Mouse (Mus musculus) cerebellum, adult 2 months (tissue): ENCODE data around the gene Pgam1. TPM values are rescaled to one million over a fixed set of nuclear protein-coding genes. Genes with fewer than 3 reads are reported as not detected.
"Not testable (repeated sequence)": the region's sequence is repeated elsewhere in the genome, so short reads cannot be mapped to it uniquely, and the experiment has no call there.

Source experiments
- DNase-seq, 2 experiments: peaks; one replicate each; pipeline ENCODE4 v3.0.0; 2021
- H3K27ac ChIP-seq: fragments of 200-500 bp; 2 replicates; pipeline ENCODE4 v1.5.1; 2012; ENCODE audit warnings: low read length, control low read depth, inconsistent platforms; ENCODE audit not compliant: insufficient read depth
- H3K27me3 ChIP-seq: fragments of 200-500 bp; 2 replicates; pipeline ENCODE4 v1.6.1; 2012; ENCODE audit warnings: inconsistent platforms, mild to moderate bottlenecking, low read length, moderate library complexity; ENCODE audit not compliant: control insufficient read depth, insufficient read depth
- H3K4me1 ChIP-seq: fragments of 200-500 bp; 2 replicates; pipeline ENCODE4 v1.6.1; 2011; ENCODE audit warnings: low read length; ENCODE audit not compliant: control insufficient read depth, insufficient read depth
- H3K4me3 ChIP-seq: fragments of 200-500 bp; replicated peaks from 2 replicates; pipeline ENCODE3; 2011; ENCODE audit warnings: mild to moderate bottlenecking, low read depth, low read length, control low read depth; ENCODE audit not compliant: insufficient read depth
- CTCF ChIP-seq: fragments of 200-500 bp; IDR thresholded peaks from 2 replicates; pipeline ENCODE4 v1.5.1; 2011; ENCODE audit warnings: low read depth, mild to moderate bottlenecking, control low read depth, low read length, moderate library complexity, borderline replicate concordance; ENCODE audit not compliant: insufficient read depth
- POLR2A ChIP-seq: fragments of 200-500 bp; IDR thresholded peaks from 2 replicates; pipeline ENCODE4 v1.6.1; 2011; ENCODE audit warnings: low read length, control low read depth, borderline replicate concordance; ENCODE audit not compliant: insufficient read depth
- whole genome bisulfite sequencing: fragments of 180-500 bp; shearing (Covaris S2); methylation state at CpG from one replicate; pipeline ENCODE4 v1.1.7; 2018; 5-methylcytosine and 5-hydroxymethylcytosine counted together
- polyA plus RNA-seq: library from polyadenylated mRNA; depleted of rRNA; stranded (reverse); fragments of >200 nt; gene quantifications from 2 replicates; pipeline ENCODE4 v1.2.3, GENCODE M21; 2012; rRNA removed

Pgam1 gene
- polyA plus RNA-seq: 858 and 879 TPM in 2 replicates

- Histone ChIP-seq H3K27ac (peak within 1 kb of the TSS; percentile 90), H3K4me1 (peaks cover 4% of the 10 kb centered on the region; the same call in 1 of the 2 replicates), H3K4me3 (peak within 1 kb of the TSS; percentile 100), H3K27me3 (no peaks in the 10 kb centered on the region)
- TF ChIP-seq CTCF (no peak), POLR2A (peak; percentile 89)
- WGBS: 3% methylated on average over 54 of the region's 54 CpGs
- DNase-seq: peak; percentile 97
Observed at GRCm38 (mm10) chr19:41911178-41912073, at the start of gene Pgam1. Gene Pgam1, plus strand, starts transcription at chr19:41911923.

DNA sequence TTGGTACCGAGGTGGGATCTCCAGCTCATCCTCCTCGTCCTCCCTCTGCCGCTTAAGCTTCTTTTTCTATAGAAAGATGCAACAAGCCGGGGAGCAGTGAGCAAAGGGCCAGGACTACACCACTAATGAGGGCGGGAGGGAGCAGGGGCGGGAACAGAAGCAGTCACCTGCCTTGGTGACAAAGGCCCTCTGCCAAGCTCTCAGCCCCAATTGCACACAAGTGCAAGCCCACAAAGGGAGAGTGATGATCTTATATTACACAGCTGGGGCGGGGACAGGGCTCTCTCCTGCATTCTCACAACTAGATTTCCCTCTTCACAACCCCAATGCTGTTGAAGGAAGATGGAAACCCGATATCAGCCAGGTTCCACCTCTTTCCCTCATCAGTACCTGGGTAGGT lies 45.0 kb upstream of the Pgam1 start:
- Histone ChIP-seq H3K4me3 (no peak overlapping the region), H3K27ac (no peak overlapping the region), H3K27me3 (no peaks in the 10 kb centered on the region), H3K4me1 (no peaks in the 10 kb centered on the region)
- no peak for DNase-seq
- WGBS: 93% methylated on average over 8 of the region's 8 CpGs
- no peak for TF ChIP-seq CTCF
- TF ChIP-seq POLR2A: no peak

DNA sequence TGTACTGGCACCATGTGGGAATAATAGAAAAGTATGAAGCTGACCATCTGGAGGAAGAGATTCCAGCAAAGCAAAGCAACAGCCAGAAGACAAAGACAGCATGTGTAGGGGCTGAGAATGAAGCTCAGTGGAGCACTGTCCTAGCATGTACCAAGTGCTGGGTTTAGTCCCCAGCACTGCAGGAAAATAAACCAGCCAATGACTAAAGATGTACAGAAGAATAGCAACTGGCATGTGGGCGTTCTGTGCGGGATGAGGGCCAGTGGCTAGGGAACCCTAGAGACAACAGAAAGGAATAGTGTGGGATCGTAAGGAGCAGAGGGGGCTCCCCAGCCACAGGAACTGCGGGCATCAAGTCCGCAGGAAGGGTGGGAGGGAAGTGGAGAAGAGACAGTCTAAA lies 42.4 kb upstream of the Pgam1 start:
- H3K27ac ChIP-seq: no peak overlapping the region
- H3K27me3 ChIP-seq: no peaks in the 10 kb centered on the region
- H3K4me3 ChIP-seq: no peak overlapping the region
- no peaks in the 10 kb centered on the region for H3K4me1 ChIP-seq
- TF ChIP-seq CTCF (no peak), POLR2A (no peak)
- no peak for DNase-seq
- WGBS: 86% methylated on average over 5 of the region's 5 CpGs

DNA sequence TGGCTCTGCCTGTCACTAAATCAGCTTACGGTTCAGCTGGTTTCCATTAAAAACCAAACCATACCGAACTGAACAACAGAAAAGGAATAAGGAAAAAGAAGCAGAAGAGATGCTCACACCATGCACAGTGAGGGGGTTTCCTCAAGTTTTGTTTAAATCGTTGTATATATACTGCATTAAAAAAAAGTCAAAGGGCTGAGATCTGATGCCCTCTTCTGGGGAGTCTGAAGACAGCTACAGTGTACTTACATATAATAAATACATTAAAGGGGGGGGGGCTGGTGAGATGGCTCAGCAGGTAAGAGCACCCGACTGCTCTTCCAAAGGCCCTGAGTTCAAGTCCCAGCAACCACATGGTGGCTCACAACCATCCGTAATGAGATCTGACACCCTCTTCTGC lies 41.8 kb upstream of the Pgam1 start:
- H3K4me1 ChIP-seq, H3K27me3 ChIP-seq, H3K27ac ChIP-seq, H3K4me3 ChIP-seq, DNase-seq: not testable (repeated sequence)
- WGBS: 54% methylated on average over 5 of the region's 5 CpGs

DNA sequence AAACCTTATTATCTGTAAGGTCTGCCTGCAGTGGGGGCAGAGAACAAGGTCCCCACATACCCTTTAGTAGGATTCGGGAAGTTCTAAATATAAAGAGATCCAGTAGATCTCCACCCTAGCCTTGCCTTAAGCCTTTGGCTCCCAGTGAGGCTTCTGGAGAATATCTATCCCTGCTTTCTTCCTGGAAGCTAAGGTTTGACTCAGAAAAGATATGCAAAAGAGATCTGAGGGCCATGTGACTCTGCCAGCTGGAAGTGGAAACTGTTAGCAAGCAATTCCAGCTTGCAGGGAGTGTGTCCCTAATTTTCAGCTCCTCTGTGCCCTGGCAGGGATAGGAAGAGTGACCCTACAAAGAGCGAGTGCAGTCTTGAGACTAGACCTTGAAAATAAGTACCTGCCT lies 39.4 kb upstream of the Pgam1 start:
- no peak for DNase-seq
- TF ChIP-seq CTCF: no peak
- TF ChIP-seq POLR2A: no peak
- WGBS: 98% methylated on average over 2 of the region's 2 CpGs
- Histone ChIP-seq H3K27ac (no peak overlapping the region), H3K4me3 (no peak overlapping the region), H3K4me1 (no peaks in the 10 kb centered on the region), H3K27me3 (no peaks in the 10 kb centered on the region)

DNA sequence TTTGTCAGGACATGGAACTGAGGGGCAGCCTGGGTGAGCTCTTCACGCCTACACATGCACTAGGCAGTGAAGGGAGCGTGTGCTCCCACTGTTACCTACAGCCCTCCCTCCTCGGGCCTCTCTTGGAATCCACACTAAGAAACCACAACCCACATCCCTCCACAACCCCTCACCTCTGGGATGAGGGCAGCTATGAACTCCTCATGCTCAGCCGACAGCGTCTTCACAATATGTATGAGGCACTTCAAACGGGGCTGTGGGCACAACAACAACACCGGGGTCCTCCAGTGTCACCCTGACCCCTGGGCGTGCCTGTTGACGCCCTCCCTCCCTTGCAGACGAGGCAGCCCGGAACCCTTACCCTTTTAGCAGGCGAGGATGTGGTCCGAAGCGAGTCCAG lies 37.4 kb upstream of the Pgam1 start:
- H3K27ac ChIP-seq: no peak overlapping the region
- H3K27me3 ChIP-seq: no peaks in the 10 kb centered on the region
- TF ChIP-seq POLR2A: no peak
- DNase-seq: no peak
- WGBS: 93% methylated on average over 14 of the region's 14 CpGs
- no peak overlapping the region for H3K4me3 ChIP-seq
- H3K4me1 ChIP-seq: no peaks in the 10 kb centered on the region

DNA sequence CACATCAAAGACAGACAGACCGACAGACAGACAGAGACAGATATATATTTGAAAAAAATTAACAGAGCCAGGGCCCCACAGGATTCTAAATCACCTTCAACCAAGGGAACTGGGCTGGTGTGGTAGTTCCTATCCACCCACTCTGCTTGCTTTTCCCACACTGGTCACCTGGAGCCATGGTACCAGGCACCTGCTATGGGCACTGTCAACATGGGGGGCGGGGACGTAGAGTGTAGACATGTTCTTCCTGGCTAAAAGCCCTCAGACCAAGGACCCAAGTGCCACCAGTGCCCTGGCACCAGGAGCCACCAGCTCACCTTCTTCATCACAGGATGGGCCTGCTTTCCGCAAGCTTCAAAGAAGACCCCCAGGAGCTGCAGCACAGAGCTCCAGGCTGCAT lies 29.9 kb upstream of the Pgam1 start:
- Histone ChIP-seq H3K27me3 (no peaks in the 10 kb centered on the region), H3K4me3 (no peak overlapping the region), H3K4me1 (no peaks in the 10 kb centered on the region), H3K27ac (no peak overlapping the region)
- TF ChIP-seq POLR2A: no peak
- TF ChIP-seq CTCF: no peak
- DNase-seq: no peak
- 97% methylated on average over 4 of the region's 4 CpGs for WGBS

GRCm38 (mm10) chr19:41883882-41884281 lies 27.8 kb upstream of the Pgam1 start:
- no peak overlapping the region for H3K27ac ChIP-seq
- 95% methylated on average over 9 of the region's 9 CpGs for WGBS
- no peak for DNase-seq
- no peak for TF ChIP-seq POLR2A
- TF ChIP-seq CTCF: no peak
- no peaks in the 10 kb centered on the region for H3K4me1 ChIP-seq
- H3K27me3 ChIP-seq: no peaks in the 10 kb centered on the region
- no peak overlapping the region for H3K4me3 ChIP-seq
